Mouse (Mus musculus): ENCODE measurements around the gene Syt8. TPM values are rescaled to one million over a fixed set of nuclear protein-coding genes. Genes with fewer than 3 reads are reported as not detected.

The Syt8 gene
- polyA plus RNA-seq, 1 experiment from 2014 or later = 10.4 TPM

DNA sequence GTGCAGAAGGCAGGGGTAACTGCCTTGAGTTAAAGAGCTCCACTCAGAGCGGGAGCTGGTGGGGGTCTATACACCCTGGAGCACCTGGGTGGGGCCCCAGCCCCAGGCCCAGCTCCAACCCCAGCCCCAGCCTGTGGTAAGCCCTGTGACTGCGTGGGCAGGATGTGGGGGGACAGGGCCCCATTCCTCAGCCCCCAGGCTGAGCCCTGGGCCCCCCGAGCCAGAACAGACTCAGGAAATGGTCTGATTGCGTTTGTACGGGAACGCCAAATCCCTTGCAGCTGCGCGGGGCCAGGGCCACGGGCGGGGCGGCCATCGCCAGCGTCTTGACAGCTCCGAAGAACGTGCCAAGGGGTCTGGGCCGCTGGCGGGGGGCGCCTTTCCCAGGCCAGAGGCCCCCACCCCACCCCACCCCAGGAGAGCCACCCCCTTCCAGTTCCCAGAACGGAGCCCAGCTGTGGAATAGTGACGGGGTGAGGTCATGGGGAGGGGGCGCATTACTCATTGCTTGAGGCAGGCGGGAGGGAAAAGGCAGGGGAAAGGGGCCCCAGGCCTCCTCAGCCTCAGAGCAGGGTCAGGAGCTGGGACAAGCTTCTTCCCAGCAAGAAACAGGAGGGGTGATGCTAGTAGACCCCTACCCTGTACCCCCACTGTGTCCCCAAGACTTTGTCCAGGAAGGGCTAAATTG is 47.1 kb downstream of the Syt8 start:
- H3K27me3 ChIP-seq (replicated peaks; ENCODE audit: control insufficient read depth, insufficient read depth, low read length) = no peaks in the 10 kb centered on the region
- peak overlapping the region; percentile 80 for H3K9ac ChIP-seq (ENCODE audit: low read depth, low read length)
- peak overlapping the region; percentile 70 for H3K4me2 ChIP-seq (ENCODE audit: low read depth, low read length)
- peaks cover 49% of the 10 kb centered on the region for H3K4me1 ChIP-seq (ENCODE audit: control insufficient read depth, insufficient read depth, low read length)
- no peaks in the 10 kb centered on the region for H3K9me3 ChIP-seq (ENCODE audit: control insufficient read depth, low read length)
- H3K4me3 ChIP-seq (ENCODE audit: low read length) = peak overlapping the region; percentile 35
- no peaks in the 10 kb centered on the region for H3K36me3 ChIP-seq (ENCODE audit: control insufficient read depth, insufficient read depth, low read length)
- ATAC-seq = peak; percentile 74
- peak overlapping the region; percentile 98 for H3K27ac ChIP-seq (ENCODE audit: low read length)
- WGBS = 4% methylated on average over 22 of the region's 22 CpGs

DNA sequence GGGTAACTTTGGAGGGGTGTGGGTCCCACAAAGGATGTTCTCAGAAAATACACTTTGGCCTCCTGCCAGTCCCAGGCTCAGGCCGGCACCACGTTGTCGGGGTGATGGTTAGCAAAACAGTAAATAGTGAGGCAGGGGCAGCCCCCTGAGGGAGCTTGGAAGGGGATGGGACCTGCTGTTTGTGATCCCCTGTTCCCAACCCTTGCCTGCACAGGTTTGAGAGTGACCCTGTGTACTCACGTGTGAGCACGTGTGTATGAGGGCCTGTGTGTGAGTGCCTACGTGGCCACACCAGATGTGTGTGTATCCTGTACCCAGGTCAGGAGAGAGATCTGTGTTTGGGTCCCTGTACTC is 47.6 kb downstream of the Syt8 start:
- peaks cover 54% of the 10 kb centered on the region for H3K4me1 ChIP-seq (ENCODE audit: control insufficient read depth, insufficient read depth, low read length)
- H3K9me3 ChIP-seq (ENCODE audit: control insufficient read depth, low read length) = no peaks in the 10 kb centered on the region
- peak overlapping the region; percentile 80 for H3K9ac ChIP-seq (ENCODE audit: low read depth, low read length)
- H3K4me3 ChIP-seq (ENCODE audit: low read length) = 0 out of 2 replicates have a peak overlapping the region, but pooled peaks have one; percentile 35
- H3K27me3 ChIP-seq (replicated peaks; ENCODE audit: control insufficient read depth, insufficient read depth, low read length) = no peaks in the 10 kb centered on the region
- no peaks in the 10 kb centered on the region for H3K36me3 ChIP-seq (ENCODE audit: control insufficient read depth, insufficient read depth, low read length)
- peak overlapping the region; percentile 70 for H3K4me2 ChIP-seq (ENCODE audit: low read depth, low read length)
- H3K27ac ChIP-seq (ENCODE audit: low read length) = peak overlapping the region; percentile 98
- WGBS = 17% methylated on average over 6 of the region's 6 CpGs
- peak; percentile 14 for ATAC-seq

DNA sequence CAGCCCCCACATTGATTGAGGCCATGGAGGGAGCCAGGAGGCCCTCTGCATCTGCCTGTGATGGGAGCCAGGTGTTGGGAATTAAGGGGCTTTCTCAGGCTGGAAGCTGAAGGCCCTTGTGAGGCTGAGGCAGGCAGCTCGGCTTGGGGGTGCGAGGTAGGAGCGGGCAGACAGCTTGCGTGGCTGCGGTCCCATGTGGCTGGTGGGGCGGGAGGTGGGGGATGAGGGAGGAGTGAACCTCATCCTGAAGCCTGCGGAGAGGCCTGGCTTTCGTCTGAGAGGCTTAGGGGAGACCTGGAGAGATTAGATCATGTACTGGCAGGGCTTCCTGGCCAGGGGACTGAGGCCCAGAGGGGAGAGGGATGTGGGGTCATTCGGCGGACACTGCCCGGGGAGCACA is 48.5 kb downstream of the Syt8 start:
- Histone ChIP-seq H3K9me3 (ENCODE audit: control insufficient read depth, low read length) (no peaks in the 10 kb centered on the region), H3K36me3 (ENCODE audit: control insufficient read depth, insufficient read depth, low read length) (no peaks in the 10 kb centered on the region), H3K4me2 (ENCODE audit: low read depth, low read length) (no peak overlapping the region), H3K27me3 (replicated peaks; ENCODE audit: control insufficient read depth, insufficient read depth, low read length) (no peaks in the 10 kb centered on the region), H3K27ac (ENCODE audit: low read length) (peak overlapping the region; percentile 98), H3K4me1 (ENCODE audit: control insufficient read depth, insufficient read depth, low read length) (peaks cover 59% of the 10 kb centered on the region), H3K4me3 (ENCODE audit: low read length) (no peak overlapping the region), H3K9ac (ENCODE audit: low read depth, low read length) (peak overlapping the region; percentile 80)
- WGBS = 37% methylated on average over 11 of the region's 11 CpGs
- ATAC-seq = peak; percentile 47

DNA sequence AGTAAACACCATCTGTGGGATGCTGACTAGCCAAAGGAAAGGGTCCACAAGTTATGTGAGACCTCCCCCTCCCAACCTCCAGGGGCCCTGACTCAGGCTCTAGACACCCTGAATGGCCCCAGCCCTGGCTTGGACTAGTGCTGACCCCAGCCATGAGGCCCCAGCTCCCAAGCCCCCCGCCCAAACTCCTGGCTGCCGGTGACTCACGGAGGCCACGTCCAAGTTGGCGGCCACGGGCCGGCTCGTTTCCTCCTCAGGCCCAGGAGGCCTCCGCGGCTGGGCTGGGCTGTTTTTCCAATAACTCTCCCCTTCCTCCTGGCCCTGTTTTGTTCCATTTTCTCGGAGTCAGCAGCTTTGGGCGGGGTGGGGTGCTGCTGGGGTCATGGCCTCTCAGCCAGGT is 50.1 kb downstream of the Syt8 start:
- no peak overlapping the region for H3K4me2 ChIP-seq (ENCODE audit: low read depth, low read length)
- WGBS = 73% methylated on average over 12 of the region's 12 CpGs
- H3K27me3 ChIP-seq (replicated peaks; ENCODE audit: control insufficient read depth, insufficient read depth, low read length) = no peaks in the 10 kb centered on the region
- H3K9me3 ChIP-seq (ENCODE audit: control insufficient read depth, low read length) = no peaks in the 10 kb centered on the region
- peak overlapping the region; percentile 73 for H3K27ac ChIP-seq (ENCODE audit: low read length)
- H3K9ac ChIP-seq (ENCODE audit: low read depth, low read length) = peak overlapping the region; percentile 50; the same call in 1 of the 2 replicates
- H3K4me1 ChIP-seq (ENCODE audit: control insufficient read depth, insufficient read depth, low read length) = peaks cover 63% of the 10 kb centered on the region
- H3K36me3 ChIP-seq (ENCODE audit: control insufficient read depth, insufficient read depth, low read length) = peaks cover 4% of the 10 kb centered on the region; the same call in 1 of the 2 replicates
- no peak for ATAC-seq
- H3K4me3 ChIP-seq (ENCODE audit: low read length) = no peak overlapping the region

DNA sequence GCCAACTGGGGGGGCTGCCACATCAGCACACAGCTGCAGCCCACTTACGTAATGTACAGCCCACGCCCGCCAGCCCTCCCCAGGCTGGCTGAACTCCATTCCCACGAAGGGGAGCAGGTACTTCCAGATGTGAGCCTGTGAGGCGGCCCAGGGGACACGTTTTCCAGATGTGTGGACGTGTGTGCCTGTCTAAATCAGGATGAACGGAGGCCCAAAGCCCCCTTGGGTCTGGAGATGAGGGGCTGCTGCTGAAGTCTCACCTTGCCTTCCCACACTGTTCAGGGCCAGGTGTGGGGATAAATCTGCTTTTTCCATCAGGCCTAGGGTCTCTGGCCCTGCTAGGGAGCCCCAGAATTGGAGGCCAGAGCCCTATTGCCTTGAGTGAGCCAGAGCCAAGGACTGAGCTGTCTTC is 52.1 kb downstream of the Syt8 start:
- H3K36me3 ChIP-seq (ENCODE audit: control insufficient read depth, insufficient read depth, low read length) = peaks cover 4% of the 10 kb centered on the region; the same call in 1 of the 2 replicates
- H3K4me3 ChIP-seq (ENCODE audit: low read length) = no peak overlapping the region
- 53% methylated on average over 8 of the region's 8 CpGs for WGBS
- peak overlapping the region; percentile 77 for H3K27ac ChIP-seq (ENCODE audit: low read length)
- no peak overlapping the region for H3K4me2 ChIP-seq (ENCODE audit: low read depth, low read length)
- no peak for ATAC-seq
- H3K9ac ChIP-seq (ENCODE audit: low read depth, low read length) = peak overlapping the region; percentile 55
- no peaks in the 10 kb centered on the region for H3K27me3 ChIP-seq (replicated peaks; ENCODE audit: control insufficient read depth, insufficient read depth, low read length)
- H3K4me1 ChIP-seq (ENCODE audit: control insufficient read depth, insufficient read depth, low read length) = peaks cover 45% of the 10 kb centered on the region
- no peaks in the 10 kb centered on the region for H3K9me3 ChIP-seq (ENCODE audit: control insufficient read depth, low read length)

DNA sequence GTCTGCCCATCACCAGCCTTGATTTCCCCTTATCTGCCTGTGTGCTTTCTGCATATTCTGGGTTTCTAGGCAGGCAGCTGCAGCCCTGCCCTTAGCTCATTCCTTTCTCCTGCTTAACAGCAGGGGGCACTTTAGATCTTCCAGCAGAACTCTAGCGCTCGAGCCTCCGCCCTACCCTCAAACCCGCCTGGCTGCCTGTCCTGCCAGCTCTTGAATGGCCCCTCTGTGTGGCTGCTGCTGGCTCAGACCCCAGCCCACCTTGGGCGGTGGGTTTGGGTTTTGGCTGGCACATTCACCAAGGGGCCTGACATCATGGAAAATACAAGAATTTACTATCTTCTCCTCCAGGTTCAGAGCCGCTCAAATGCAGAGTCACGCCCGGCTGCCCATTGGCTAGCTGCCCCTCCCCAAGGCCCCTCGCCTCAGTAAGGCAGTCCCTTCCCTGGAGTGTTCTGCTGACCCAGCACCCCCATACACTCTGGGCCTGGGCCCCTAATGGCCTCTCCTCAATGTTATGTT is 52.8 kb downstream of the Syt8 start:
- Histone ChIP-seq H3K4me2 (ENCODE audit: low read depth, low read length) (no peak overlapping the region), H3K36me3 (ENCODE audit: control insufficient read depth, insufficient read depth, low read length) (peaks cover 4% of the 10 kb centered on the region; the same call in 1 of the 2 replicates)

DNA sequence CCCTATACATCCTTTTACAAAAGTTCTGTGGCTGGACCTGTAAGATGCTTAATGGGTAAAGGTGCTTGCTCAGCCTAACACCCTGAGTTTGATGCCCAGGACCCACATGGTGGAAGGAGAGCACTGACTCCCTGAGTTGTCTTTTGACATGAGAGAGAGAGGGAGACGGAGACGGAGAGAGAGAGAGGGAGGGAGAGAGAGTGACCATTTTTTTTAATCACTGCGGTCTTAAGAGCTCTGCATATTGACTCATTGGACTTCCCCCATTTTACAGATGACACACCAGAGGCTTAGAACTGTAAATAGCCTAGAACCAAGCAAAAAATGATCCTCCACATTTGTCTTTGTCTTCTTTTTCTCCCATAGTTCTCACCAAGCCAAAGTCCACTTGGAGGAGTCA is 53.4 kb downstream of the Syt8 start:
- no peak for ATAC-seq
- no peaks in the 10 kb centered on the region for H3K27me3 ChIP-seq (replicated peaks; ENCODE audit: control insufficient read depth, insufficient read depth, low read length)
- H3K4me1 ChIP-seq (ENCODE audit: control insufficient read depth, insufficient read depth, low read length) = peaks cover 33% of the 10 kb centered on the region
- H3K36me3 ChIP-seq (ENCODE audit: control insufficient read depth, insufficient read depth, low read length) = peaks cover 4% of the 10 kb centered on the region; the same call in 1 of the 2 replicates
- H3K4me2 ChIP-seq (ENCODE audit: low read depth, low read length) = no peak overlapping the region
- no peaks in the 10 kb centered on the region for H3K9me3 ChIP-seq (ENCODE audit: control insufficient read depth, low read length)
- WGBS = 74% methylated on average over 3 of the region's 3 CpGs
- H3K4me3 ChIP-seq (ENCODE audit: low read length) = no peak overlapping the region
- H3K27ac ChIP-seq (ENCODE audit: low read length) = peak overlapping the region; percentile 50
- H3K9ac ChIP-seq (ENCODE audit: low read depth, low read length) = peak overlapping the region; percentile 43; the same call in 1 of the 2 replicates

More for the DNA sequence above, 52.8 kb downstream of the Syt8 start:
- Histone ChIP-seq H3K9me3 (ENCODE audit: control insufficient read depth, low read length) (no peaks in the 10 kb centered on the region), H3K27ac (ENCODE audit: low read length) (peak overlapping the region; percentile 77), H3K27me3 (replicated peaks; ENCODE audit: control insufficient read depth, insufficient read depth, low read length) (no peaks in the 10 kb centered on the region), H3K9ac (ENCODE audit: low read depth, low read length) (peak overlapping the region; percentile 55), H3K4me1 (ENCODE audit: control insufficient read depth, insufficient read depth, low read length) (peaks cover 38% of the 10 kb centered on the region), H3K4me3 (ENCODE audit: low read length) (no peak overlapping the region)
- peak; percentile 68 for ATAC-seq
- WGBS = 21% methylated on average over 9 of the region's 9 CpGs

Other genes starting within 250 kb of the Syt8 start
- gene Gm10153, start 244.5 kb upstream of the Syt8 start, polyA plus RNA-seq (2015; fragmentation: Nextera tagmentation; extraction: Ambion mirVana) = not detected in 2 replicates
- not detected in 2 replicates for gene Krtap5-3, start 233.5 kb upstream of the Syt8 start, polyA plus RNA-seq (2015; fragmentation: Nextera tagmentation; extraction: Ambion mirVana)
- not detected in 2 replicates for gene Gm7579, start 223.0 kb upstream of the Syt8 start, polyA plus RNA-seq (2015; fragmentation: Nextera tagmentation; extraction: Ambion mirVana)
- not detected in 2 replicates for gene Krtap5-5, start 204.9 kb upstream of the Syt8 start, polyA plus RNA-seq (2015; fragmentation: Nextera tagmentation; extraction: Ambion mirVana)
- not detected in 2 replicates for gene Gm40460, start 193.8 kb upstream of the Syt8 start, polyA plus RNA-seq (2015; fragmentation: Nextera tagmentation; extraction: Ambion mirVana)
- gene Gm2431, start 176.5 kb upstream of the Syt8 start, polyA plus RNA-seq (2015; fragmentation: Nextera tagmentation; extraction: Ambion mirVana) = not detected in 2 replicates
- gene Gm4559, start 160.5 kb upstream of the Syt8 start, polyA plus RNA-seq (2015; fragmentation: Nextera tagmentation; extraction: Ambion mirVana) = not detected in 2 replicates
- not detected in 2 replicates for gene Krtap5-1, start 137.7 kb upstream of the Syt8 start, polyA plus RNA-seq (2015; fragmentation: Nextera tagmentation; extraction: Ambion mirVana)
- gene Krtap5-4, start 131.3 kb upstream of the Syt8 start, polyA plus RNA-seq (2015; fragmentation: Nextera tagmentation; extraction: Ambion mirVana) = not detected in 2 replicates
- 1.8 and 2.4 TPM in 2 replicates for gene Ifitm10, start 61.1 kb upstream of the Syt8 start, polyA plus RNA-seq (2015; fragmentation: Nextera tagmentation; extraction: Ambion mirVana)
- 0.43 and 2.3 TPM in 2 replicates for gene Gm49369, start 52.2 kb upstream of the Syt8 start, polyA plus RNA-seq (2015; fragmentation: Nextera tagmentation; extraction: Ambion mirVana)
- gene Ctsd, start 46.8 kb upstream of the Syt8 start, polyA plus RNA-seq (2015; fragmentation: Nextera tagmentation; extraction: Ambion mirVana) = 395 and 444 TPM in 2 replicates
- 4.3 and 4.7 TPM in 2 replicates for gene Tnni2, start 7.0 kb downstream of the Syt8 start, polyA plus RNA-seq (2015; fragmentation: Nextera tagmentation; extraction: Ambion mirVana)
- gene Lsp1, start 26.0 kb downstream of the Syt8 start, polyA plus RNA-seq (2015; fragmentation: Nextera tagmentation; extraction: Ambion mirVana) = 125 and 134 TPM in 2 replicates
- gene Tnnt3, start 64.0 kb downstream of the Syt8 start, polyA plus RNA-seq (2015; fragmentation: Nextera tagmentation; extraction: Ambion mirVana) = 2.1 and 3.2 TPM in 2 replicates
- 50.3 and 58.1 TPM in 2 replicates for gene Mrpl23, start 97.8 kb downstream of the Syt8 start, polyA plus RNA-seq (2015; fragmentation: Nextera tagmentation; extraction: Ambion mirVana)
- gene Igf2, start 232.0 kb downstream of the Syt8 start, polyA plus RNA-seq (2015; fragmentation: Nextera tagmentation; extraction: Ambion mirVana) = 757 and 778 TPM in 2 replicates
- 1.1 and 1.9 TPM in 2 replicates for gene Gm49394, start 235.1 kb downstream of the Syt8 start, polyA plus RNA-seq (2015; fragmentation: Nextera tagmentation; extraction: Ambion mirVana)